Mouse (Mus musculus) liver, adult 2 months (tissue): ENCODE results near the gene Ten1.

Experiments used
- CTCF ChIP-seq: fragments of 200-500 bp; IDR thresholded peaks from 2 replicates; pipeline ENCODE4 v1.5.1; 2011; ENCODE audit warnings: low read depth, low read length, control low read depth
- POLR2A ChIP-seq: fragments of 200-500 bp; IDR thresholded peaks from 2 replicates; pipeline ENCODE4 v1.6.1; 2011; ENCODE audit warnings: low read length, control low read depth; ENCODE audit not compliant: insufficient read depth; ENCODE audit errors: extremely low read depth

DNA sequence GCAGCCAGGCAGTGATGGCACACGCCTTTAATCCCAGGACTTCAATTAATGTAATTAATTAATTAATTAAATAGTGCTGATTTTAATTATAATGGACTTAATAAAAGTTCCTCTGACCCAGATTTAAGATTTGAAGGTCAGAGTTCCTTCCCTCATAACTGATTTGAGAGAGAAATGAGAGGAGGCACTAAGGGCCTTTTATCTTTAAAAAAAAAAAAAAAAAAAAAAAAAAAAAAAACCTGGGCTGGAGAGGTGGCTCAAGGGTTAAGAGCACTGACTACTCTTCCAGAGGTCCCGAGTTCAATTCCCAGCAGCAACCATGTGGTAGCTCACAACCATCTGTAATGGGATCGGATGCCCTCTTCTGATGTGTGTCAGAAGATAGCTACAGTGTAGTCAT is 10.0 kb downstream of the Ten1 start:
- TF ChIP-seq CTCF = no peak
- no peak for TF ChIP-seq POLR2A
